Mouse (Mus musculus): ENCODE data around the gene Mettl7b. TPM values are rescaled to one million over a fixed set of nuclear protein-coding genes. Genes with fewer than 3 reads are reported as not detected.
"Not testable (repeated sequence)": the region's sequence is repeated elsewhere in the genome, so short reads cannot be mapped to it uniquely, and the experiment has no call there.

The Mettl7b gene
- 0.65 and 1.1 TPM in 2 replicates for polyA plus RNA-seq (2012; rRNA removed)

DNA sequence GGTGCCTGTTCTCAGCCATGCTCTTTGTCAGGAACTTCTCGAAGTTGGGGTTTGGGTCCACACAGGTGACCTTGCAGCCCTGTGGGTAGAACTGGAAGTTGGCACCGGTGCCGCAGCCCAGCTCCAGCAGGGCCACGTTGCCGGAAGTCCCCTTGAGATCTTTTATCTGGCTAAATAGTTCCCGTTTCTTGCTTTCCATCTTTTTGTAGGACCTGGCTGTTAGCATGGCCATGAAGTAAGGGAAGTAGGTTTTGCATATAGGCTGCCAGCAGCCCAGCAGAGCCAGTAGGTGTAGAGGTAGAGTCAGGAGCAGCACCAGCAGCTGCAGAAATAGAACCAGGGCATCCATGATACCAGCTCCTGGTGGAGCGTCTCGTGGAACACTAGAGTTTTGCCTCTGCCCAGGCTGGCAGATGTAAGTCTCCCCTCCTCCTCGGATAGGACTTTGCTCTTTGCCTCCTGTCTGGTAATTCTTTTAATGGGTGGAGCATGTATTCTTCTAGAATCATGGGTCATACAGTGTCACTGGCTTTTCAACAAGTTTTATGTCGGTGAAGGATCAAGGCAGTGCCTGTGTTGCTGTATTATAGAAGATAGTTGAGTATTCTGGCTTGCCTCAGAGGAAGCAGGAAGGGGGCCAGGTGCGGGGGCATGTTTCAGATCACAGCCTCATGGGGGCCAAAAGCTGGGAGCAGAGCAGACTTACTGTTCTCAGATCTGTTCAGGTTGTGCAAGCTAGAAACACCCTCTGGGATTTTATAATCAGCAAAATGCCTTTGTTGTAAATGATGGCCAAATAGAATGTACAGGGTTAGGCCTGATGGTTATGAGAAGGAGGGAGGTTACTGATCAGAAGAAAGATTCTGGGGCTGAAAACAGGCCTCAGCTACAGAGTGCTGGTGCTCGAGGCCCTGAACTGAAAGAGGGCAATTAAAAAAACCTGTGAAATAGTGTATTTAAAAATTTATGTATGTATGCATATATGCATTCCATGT lies at the start of gene Mettl7b:
TSS of gene Mettl7b (minus strand) at position 399 of the 995 bp plus-strand sequence.
- no peak for DNase-seq (ENCODE audit: low spot score)

DNA sequence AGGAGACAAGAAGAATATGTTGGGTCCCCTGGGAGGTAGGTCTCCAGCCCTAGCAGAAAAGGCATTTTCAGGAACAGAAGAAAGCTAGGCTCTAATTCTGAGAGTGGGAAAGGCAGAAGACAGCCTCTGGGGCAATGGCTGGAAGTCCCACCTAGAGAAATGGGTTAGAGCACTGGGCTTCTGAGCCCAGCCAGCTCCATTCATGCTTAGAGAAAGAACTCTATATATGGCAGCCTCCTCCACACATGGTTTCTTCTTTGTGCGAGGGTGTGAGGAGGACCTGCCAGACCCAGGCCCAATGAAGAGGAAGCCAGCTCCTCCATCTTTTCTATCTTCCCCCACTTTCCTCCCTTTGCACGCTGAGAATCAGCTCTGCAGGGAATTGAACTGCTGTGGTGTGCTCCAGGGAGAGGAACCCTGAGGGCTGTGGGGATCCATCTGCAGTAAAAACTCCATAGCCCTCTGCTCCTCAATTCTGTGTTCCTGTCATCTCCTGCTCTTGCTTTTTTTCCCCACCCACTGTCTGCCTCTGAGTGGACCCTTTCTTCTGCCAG lies 49.6 kb upstream of the Mettl7b start, which contains the start of gene Olfr763:
TSS of gene Olfr763 (plus strand) at position 504 of the 554 bp plus-strand sequence.
- no peak for DNase-seq (ENCODE audit: low spot score)

DNA sequence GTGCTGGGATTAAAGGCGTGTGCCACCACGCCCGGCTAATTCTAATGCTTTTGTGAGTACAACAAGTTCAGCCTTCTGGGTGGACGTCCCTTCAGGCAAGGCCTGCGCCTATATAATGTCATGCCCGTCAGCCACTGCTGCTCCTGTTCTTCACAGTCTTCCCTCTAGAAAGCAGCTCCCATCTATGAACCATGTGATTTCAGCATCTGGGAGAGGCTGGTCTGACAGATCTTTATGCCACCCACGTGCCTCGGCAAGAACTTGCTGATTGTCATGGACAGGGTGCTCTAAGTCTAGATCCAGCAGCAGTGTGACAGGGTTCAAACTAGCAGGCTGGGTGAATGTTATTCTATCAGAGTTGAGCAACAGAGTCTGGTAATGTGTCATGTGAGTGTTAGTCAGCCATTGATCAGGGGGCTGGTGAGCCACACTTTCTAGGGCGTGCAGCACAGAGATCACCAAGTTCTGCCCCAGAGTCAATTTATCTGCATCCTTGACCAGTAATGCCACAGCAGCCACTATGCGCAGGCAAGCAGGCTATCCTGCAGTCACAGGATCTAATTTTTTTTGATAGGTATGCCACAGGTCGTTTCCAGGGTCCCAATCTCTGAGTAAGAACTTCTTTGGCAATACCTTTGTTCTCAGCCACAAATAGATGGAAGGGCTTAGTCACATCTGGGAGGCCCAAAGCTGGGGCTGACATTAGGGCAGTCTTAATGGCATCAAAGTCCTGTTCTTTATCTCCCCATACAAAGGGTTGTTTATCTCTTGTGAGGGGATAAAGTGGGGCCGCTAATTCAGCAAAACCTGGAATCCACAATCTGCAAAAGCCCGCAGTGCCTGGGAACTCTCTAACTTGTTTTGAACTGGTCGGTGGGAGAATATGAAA lies 43.5 kb upstream of the Mettl7b start:
- DNase-seq (ENCODE audit: low spot score), result no peak

DNA sequence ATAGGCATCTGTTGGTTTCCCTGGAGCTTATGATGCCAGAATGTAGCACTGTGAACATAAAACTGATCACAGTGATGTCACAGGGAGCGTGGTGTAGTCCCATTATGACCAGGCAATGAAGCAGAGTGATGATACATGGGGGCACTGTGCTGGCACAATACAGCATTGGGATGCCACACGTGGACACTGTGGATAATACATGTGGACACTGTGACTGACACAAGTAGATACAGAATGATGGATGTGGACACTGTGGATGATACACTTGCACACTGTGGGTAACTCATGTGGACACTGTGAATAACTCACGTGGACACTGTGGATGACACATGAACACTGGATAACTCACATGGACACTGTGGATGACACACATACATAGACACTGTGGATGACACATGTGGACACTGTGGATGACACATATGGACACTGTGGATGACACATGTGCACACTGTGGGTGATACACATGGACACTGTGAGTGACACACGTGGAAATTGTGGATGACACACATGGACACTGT lies 35.8 kb upstream of the Mettl7b start:
- DNase-seq (ENCODE audit: low spot score), result no peak

DNA sequence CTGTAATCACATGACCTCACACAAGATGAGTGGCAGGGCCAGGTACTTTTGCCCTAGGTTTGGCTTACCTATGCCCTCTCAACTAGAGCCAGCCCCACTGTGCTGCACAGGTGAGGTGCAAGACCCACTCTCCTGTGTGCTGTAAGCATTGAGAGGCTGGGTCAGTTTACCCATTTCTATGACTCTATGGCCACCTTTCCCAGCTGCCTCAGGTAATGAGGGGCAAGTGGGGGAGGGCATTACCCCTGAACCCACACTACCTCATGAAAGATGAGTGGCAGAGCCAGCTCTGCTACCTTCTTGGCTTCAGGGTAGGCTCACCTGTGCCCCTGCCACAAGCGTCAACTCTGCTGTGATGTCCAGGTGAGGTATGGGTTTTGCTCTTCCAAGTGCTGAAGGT lies 35.0 kb upstream of the Mettl7b start:
- no peak for DNase-seq (ENCODE audit: low spot score)

DNA sequence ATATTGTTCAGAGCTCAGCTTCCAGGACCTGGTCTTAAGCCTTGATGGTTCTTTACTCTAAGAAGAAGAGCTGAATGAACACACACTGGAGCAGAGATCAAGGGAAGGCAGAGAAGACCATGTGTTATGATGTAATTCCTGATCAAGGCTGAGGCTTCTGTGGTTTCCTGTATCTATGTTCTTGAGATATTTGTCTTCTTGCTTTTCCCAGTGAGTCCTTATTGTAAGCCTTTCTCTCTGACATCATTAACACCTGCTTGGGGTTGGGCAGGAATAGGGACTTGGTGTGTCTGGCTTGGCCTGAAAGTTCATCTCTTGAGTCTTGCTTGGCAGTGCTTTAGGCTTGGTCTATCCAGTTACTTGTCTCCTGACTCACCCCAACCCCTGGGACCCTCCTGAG lies 30.2 kb upstream of the Mettl7b start:
- DNase-seq (ENCODE audit: low spot score), result no peak

DNA sequence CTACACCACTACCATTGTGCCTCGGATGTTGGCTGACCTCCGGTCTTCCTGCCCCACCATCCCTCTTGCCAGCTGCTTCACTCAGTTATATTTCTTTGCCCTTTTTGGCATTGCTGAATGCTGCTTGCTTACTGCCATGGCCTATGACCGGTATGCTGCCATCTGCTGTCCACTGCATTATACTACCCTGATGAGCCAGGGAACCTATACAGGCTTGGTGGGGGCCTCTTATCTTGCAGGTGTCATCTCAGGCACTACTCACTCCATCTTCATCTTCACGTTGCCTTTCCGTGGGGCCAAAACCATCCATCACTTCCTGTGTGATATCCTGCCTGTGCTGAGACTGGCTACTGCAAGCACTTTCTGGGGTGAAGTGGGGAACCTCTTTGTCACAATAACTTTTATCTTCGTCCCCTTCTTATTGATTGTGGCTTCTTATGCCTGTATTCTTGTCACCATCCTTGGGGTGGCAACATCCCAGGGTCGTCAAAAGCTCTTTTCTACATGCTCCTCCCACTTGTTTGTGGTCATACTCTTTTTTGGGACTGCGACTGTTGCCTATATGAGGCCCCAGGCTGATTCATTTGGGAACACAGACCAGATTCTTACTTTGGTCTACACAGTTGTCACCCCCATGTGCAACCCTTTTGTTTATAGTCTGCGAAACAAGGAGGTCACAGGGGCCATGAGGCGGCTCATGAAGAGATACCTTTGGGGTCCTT lies 29.5 kb upstream of the Mettl7b start:
- not testable (repeated sequence) for DNase-seq (ENCODE audit: low spot score)

DNA sequence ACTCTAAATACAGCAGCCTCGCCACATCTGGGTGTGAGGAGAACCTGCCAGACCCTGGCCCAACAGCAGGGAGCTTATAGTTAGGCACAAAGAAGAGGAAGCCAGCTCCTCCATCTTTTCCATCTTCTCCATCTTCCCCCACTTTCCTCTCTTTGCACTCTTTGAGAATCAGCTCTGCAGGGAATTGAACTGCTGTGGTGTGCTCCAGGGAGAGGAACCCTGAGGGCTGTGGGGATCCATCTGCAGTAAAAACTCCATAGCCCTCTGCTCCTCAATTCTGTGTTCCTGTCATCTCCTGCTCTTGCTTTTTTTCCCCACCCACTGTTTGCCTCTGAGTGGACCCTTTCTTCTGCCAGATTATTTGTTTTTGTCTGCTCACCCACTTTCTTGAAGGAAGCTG lies 28.3 kb upstream of the Mettl7b start, which contains the start of gene Olfr9:
TSS of gene Olfr9 (plus strand) at position 301 of the 400 bp plus-strand sequence.
- DNase-seq (ENCODE audit: low spot score), result not testable (repeated sequence)

DNA sequence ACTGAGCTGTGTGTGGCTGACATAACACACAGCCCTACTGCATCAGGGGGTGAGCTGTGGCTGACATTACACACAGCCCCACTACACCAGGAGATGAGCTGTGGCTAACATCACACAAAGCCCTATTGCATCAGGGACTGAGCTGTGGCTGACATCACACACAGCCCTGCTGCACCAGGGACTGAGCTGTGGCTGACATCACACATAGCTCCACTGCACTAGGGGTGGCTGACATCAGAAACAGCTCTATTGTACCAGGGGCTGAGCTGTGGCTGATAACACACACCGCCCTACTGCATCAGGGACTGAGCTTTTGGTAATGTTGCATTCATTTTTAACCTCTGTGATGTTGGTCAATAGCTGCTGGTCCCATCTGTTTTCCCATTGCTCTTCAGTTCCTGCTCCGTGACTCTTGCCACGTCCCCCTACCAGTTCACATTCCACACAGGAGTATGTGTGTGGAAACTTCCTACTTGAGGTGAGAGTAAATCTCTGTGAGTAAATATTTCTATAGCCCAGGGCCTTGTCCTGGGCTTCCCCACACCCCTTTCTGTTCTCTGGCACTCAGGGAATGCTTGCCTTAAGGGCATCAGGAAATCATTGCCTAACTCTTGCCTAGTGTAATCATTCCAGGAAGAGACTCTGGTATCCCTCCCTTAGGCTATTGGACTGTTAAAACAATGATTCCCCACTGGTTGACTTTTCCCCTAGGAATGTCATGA lies 20.0 kb upstream of the Mettl7b start:
- no peak for DNase-seq (ENCODE audit: low spot score)

DNA sequence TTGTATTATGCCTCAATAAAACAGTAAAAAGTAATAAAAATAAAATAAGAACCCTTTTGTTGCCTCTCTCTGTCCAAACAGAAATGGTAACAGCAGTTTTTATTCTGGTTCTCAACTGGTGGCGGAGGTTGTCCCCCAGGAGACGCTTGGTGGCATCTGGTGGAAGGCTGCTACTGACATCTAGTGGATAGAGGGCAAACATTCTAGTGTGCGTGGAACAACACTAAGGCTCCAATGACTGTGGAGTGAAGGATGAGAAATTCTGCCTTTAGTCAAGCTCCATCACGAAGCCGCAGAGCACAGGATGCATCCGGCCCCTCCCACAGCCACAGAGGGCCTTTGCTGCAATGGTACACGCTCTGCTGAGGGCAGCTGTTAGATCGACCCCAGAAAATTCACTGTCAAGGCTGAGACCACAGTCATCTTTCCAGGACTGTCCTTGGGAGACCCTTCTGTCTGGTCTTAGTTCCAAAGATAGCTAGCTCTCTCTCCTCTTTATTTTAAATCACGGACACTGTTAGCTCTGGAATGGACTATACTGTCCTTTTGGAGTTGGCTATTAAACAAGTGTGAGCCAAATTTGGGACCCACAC lies 16.8 kb upstream of the Mettl7b start:
- no peak for DNase-seq (ENCODE audit: low spot score)

DNA sequence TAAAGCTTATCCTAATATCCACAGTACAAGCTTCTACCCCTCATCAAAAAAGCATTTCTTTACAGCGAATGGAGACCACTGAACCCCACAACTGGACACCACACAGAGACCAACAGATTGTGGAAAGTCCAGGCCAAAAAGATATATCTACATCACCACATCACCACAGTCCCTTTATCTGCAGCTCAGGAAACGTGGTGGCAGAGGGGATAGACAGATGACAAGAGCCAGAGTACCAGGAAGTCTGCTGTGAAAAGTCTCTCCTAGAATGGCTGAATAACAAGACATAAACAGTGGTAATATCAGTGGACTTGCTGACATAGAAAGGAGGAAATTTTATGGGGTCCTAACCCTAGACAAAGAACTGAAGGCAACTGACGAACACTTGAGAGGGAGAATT lies 15.6 kb upstream of the Mettl7b start:
- DNase-seq (ENCODE audit: low spot score), result no peak

DNA sequence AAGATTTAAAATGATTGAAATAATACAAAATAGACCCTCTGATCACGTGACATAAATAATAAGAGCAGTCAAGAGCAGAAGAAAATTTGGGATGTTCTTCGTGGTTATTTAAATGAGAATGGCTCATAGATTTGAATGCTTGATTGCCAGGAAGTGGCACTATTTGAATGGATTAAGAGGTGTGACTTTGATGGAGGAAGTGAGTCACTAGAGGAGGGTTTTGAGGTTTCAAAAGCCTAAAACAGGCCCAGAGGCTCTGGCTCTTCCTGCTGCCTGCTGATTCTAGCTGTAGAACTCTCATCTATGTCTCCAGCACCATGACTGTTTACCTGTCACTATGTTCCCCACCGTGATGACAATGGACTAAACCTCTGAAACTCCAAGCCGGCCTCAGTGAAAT lies 12.1 kb upstream of the Mettl7b start:
- no peak for DNase-seq (ENCODE audit: low spot score)

DNA sequence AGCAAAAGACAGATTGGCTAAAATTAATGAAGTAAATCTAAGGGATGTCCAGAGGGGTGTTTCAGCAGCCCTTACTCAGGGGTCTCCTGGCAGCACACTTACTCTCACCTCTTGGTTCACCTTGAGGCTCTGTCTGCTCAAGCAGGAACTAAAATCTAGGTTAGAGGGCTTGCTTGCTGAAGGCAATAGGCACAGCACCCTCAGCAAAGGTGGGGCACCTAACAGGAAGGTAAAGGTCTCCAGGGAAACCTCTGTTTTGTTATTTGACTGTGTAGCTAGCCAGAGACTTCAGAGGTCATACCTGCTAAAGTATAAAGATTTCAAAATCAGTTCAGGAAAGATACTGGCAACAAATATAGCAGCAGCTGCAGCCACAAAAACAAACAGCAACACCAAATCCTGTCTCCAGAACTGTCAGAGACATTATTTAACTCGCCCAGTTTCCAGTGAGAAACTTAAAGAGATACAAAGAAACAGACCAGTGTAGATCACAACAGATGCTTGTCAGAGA lies 10.0 kb upstream of the Mettl7b start:
- no peak for DNase-seq (ENCODE audit: low spot score)

DNA sequence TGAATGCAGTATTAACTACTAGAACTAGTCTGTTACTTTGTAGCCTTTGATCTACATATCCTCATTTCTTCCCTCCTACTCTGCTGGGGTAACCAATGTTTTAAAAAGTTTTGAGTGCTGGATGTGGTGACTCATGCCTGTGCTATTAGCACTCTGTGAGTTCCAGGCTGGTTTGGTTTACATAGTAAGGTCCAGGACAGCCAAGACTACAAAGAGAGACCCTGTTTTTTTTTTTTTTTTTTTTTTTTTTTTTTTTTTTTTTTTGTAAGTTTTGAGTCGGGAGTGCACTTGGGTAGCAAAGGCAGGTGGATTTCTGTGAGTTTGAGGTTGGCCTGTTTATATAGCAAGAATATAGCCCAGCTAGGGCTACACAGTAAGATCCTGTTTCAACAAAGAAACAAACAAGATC lies 7.6 kb upstream of the Mettl7b start:
- no peak for DNase-seq (ENCODE audit: low spot score)

DNA sequence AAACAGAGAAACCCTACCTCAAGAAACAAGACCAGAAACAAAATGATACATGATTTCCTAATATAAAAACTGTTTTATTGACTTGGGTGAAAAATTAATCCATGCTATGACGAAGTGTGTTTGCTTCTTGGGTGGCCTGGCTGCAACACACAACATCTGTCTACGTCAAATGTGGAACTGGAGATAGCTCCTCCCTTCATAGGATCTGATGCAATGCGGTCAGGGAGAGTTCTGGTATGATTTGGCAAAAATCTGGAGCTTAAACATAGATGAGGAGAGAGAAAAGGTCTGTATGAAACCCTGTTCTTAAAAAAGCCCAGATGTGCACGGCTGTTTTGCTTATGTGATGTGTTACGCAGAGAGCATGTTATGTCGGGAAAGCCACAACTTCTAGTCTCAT lies 5.1 kb upstream of the Mettl7b start:
- no peak for DNase-seq (ENCODE audit: low spot score)

DNA sequence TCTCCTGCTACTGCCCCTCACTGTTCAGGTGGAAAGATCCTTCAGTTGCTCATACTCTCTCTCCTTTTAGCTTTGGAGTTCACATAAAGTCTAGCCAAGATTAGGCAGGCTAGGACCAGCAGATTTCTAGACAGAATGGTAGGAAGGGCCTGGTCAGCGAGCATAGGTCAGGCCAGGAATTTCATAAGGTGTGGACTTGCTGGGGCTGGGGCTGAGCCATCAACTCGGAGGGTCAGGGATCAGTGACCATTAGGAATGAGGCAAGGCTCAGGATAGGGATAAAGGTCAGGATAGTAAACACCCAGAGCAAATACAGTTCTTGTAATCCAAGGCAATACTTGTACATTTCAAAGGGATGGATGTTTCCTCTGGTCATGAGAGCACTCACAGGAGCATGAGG lies 4.2 kb upstream of the Mettl7b start:
- no peak for DNase-seq (ENCODE audit: low spot score)

DNA sequence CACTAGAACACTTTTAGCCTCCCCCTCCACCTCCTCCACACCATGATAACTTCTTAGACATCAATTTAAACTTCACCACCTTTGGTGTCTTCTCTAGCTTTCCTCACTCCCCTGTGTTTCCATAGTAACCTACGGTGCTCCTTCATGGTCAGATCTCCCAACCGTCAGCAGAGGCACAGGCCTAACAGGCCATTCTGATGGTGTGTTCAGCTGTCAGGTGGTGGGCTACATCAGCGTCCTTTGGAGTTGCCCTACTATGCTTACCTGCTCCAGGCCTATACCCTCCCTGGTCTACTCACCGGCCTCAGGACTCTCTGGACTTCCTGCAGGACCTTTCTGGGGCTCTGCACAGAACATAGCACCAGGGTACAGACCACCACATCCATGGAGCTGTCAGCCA lies 646 bp downstream of the Mettl7b start:
- no peak for DNase-seq (ENCODE audit: low spot score)

DNA sequence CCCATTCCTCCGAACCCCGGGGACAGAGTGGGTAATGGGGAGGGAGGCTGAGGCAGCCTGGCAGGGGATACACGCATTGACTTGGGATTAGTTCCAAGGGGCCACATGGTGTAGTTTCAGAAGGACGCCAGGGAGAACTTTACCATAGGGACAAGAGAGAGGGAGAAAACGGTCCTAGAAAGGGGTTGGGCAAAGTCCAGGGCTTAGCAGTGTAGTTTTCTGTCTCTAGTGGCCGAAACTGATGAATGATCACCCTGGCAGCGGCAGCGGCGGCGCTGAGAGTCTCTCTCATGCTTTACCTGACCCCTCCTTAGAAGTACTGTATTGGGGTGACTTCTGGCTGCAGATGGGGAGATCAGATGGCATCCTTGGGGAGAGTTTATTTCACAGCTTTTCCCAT lies 2.4 kb downstream of the Mettl7b start:
- no peak for DNase-seq (ENCODE audit: low spot score)

DNA sequence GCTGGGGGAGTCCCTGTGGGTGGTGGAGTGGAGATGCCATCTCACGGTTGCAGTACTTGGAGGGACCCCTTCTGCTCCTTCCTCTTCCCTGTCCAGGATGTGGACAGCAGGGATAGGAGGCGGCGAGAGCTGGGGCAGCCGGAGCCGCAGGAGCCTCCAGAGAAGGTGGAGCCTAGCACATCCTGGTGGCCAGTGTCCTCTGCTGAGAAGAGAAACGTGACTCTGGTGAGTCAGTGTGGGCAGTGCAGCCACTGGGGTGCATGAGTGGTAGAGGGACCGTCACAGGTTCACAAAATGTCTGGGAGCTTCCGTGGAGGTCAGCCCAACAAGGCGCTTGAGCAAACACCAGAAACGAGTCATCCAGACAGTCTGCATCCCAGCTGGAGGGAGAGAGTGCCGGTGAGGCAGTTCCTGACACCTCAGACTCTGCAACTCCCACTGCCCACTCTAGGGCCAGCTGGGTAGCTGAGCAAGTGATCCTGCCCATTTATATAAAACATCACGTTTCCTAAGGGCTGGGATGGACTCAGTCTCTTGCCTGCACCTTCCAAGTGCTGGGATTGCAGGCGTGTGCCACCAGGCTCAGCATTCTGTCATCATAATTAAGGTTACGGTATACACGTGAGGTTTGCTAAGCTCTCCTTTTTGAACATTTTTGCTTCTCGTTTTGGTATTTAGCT lies 10.4 kb downstream of the Mettl7b start:
- DNase-seq (ENCODE audit: low spot score), result no peak

Measured in urinary bladder, adult 2 months (tissue).